Mouse (Mus musculus): Measurements from ENCODE around the gene Dnaic2. TPM values are rescaled to one million over a fixed set of nuclear protein-coding genes. Genes with fewer than 3 reads are reported as not detected.

Dnaic2 gene
- total and polyA plus RNA-seq, 3 experiments: not detected

- H3K27me3 ChIP-seq (ENCODE audit: insufficient read depth, low read length): no peaks in the 10 kb centered on the region; the same call in 1 of the 2 replicates
- no peaks in the 10 kb centered on the region for H3K36me3 ChIP-seq (replicated peaks)
- H3K4me1 ChIP-seq (ENCODE audit: insufficient read depth, low read depth, low read length): no peaks in the 10 kb centered on the region
- peaks cover 93% of the 10 kb centered on the region for H3K9me3 ChIP-seq (replicated peaks)
- ATAC-seq (ENCODE audit: extremely low read depth, insufficient number of reproducible peaks, low FRiP score, poor library complexity, severe bottlenecking): no peak
- TF ChIP-seq CTCF (IDR thresholded peaks at IDR 0.05; ENCODE audit: low read depth, low read length) (no peak), POLR2AphosphoS5 (IDR thresholded peaks at IDR 0.05; ENCODE audit: insufficient replicate concordance, low read depth, low read length) (no peak), GATA2 (IDR thresholded peaks at IDR 0.05; ENCODE audit: borderline replicate concordance, low read depth, low read length) (no peak), GATA1 (IDR thresholded peaks at IDR 0.05; ENCODE audit: borderline replicate concordance, low read length) (no peak), TAL1 (conservative IDR thresholded peaks at IDR 0.05; ENCODE audit: low read depth, low read length) (no peak)
- DNase-seq (ENCODE audit: low spot score): no peak
- H3K4me3 ChIP-seq (ENCODE audit: low read depth, low read length): peak overlapping the region; percentile 33; the same call in 1 of the 2 replicates
Observed at GRCm38 (mm10) chr11:114791891-114792411, 64.7 kb downstream of the Dnaic2 start.

GRCm38 (mm10) chr11:114792931-114793494, 65.8 kb downstream of the Dnaic2 start:
- TF ChIP-seq TAL1 (conservative IDR thresholded peaks at IDR 0.05; ENCODE audit: low read depth, low read length): no peak
- Histone ChIP-seq H3K4me3 (ENCODE audit: low read depth, low read length) (no peak overlapping the region), H3K4me1 (ENCODE audit: insufficient read depth, low read depth, low read length) (no peaks in the 10 kb centered on the region), H3K27me3 (ENCODE audit: insufficient read depth, low read length) (no peaks in the 10 kb centered on the region; the same call in 1 of the 2 replicates), H3K9me3 (replicated peaks) (peaks cover 92% of the 10 kb centered on the region), H3K36me3 (replicated peaks) (no peaks in the 10 kb centered on the region)
- DNase-seq (ENCODE audit: low spot score): no peak
- no peak for ATAC-seq (ENCODE audit: extremely low read depth, insufficient number of reproducible peaks, low FRiP score, poor library complexity, severe bottlenecking)

- peaks cover 92% of the 10 kb centered on the region for H3K9me3 ChIP-seq (replicated peaks)
- no peak for TF ChIP-seq CTCF (IDR thresholded peaks at IDR 0.05; ENCODE audit: low read depth, low read length)
- no peak for TF ChIP-seq GATA1 (IDR thresholded peaks at IDR 0.05; ENCODE audit: borderline replicate concordance, low read length)
- TF ChIP-seq POLR2AphosphoS5 (IDR thresholded peaks at IDR 0.05; ENCODE audit: insufficient replicate concordance, low read depth, low read length): no peak
- no peak for TF ChIP-seq GATA2 (IDR thresholded peaks at IDR 0.05; ENCODE audit: borderline replicate concordance, low read depth, low read length)
- no peak for TF ChIP-seq TAL1 (conservative IDR thresholded peaks at IDR 0.05; ENCODE audit: low read depth, low read length)
- ATAC-seq (ENCODE audit: extremely low read depth, insufficient number of reproducible peaks, low FRiP score, poor library complexity, severe bottlenecking) (no peak), DNase-seq (ENCODE audit: low spot score) (no peak)
- H3K36me3 ChIP-seq (replicated peaks): no peaks in the 10 kb centered on the region
- no peaks in the 10 kb centered on the region; the same call in 1 of the 2 replicates for H3K27me3 ChIP-seq (ENCODE audit: insufficient read depth, low read length)
- H3K4me3 ChIP-seq (ENCODE audit: low read depth, low read length): no peak overlapping the region; the same call in 1 of the 2 replicates
- H3K4me1 ChIP-seq (ENCODE audit: insufficient read depth, low read depth, low read length): no peaks in the 10 kb centered on the region
Observed at GRCm38 (mm10) chr11:114793868-114794545, 66.8 kb downstream of the Dnaic2 start.

- H3K27me3 ChIP-seq (ENCODE audit: insufficient read depth, low read length): no peaks in the 10 kb centered on the region; the same call in 1 of the 2 replicates
- H3K4me3 ChIP-seq (ENCODE audit: low read depth, low read length): no peak overlapping the region
- H3K9me3 ChIP-seq (replicated peaks): peaks cover 87% of the 10 kb centered on the region
- no peaks in the 10 kb centered on the region for H3K36me3 ChIP-seq (replicated peaks)
- DNase-seq (ENCODE audit: low spot score): no peak
- no peak for TF ChIP-seq GATA1 (IDR thresholded peaks at IDR 0.05; ENCODE audit: borderline replicate concordance, low read length)
- no peak for TF ChIP-seq GATA2 (IDR thresholded peaks at IDR 0.05; ENCODE audit: borderline replicate concordance, low read depth, low read length)
- no peak for TF ChIP-seq CTCF (IDR thresholded peaks at IDR 0.05; ENCODE audit: low read depth, low read length)
- no peak for TF ChIP-seq POLR2AphosphoS5 (IDR thresholded peaks at IDR 0.05; ENCODE audit: insufficient replicate concordance, low read depth, low read length)
- TF ChIP-seq TAL1 (conservative IDR thresholded peaks at IDR 0.05; ENCODE audit: low read depth, low read length): no peak
- no peak for ATAC-seq (ENCODE audit: extremely low read depth, insufficient number of reproducible peaks, low FRiP score, poor library complexity, severe bottlenecking)
- H3K4me1 ChIP-seq (ENCODE audit: insufficient read depth, low read depth, low read length): no peaks in the 10 kb centered on the region
Observed at GRCm38 (mm10) chr11:114794691-114795090, 67.5 kb downstream of the Dnaic2 start.

- no peak for DNase-seq (ENCODE audit: low spot score)
- TF ChIP-seq GATA2 (IDR thresholded peaks at IDR 0.05; ENCODE audit: borderline replicate concordance, low read depth, low read length) (no peak), TAL1 (conservative IDR thresholded peaks at IDR 0.05; ENCODE audit: low read depth, low read length) (no peak), POLR2AphosphoS5 (IDR thresholded peaks at IDR 0.05; ENCODE audit: insufficient replicate concordance, low read depth, low read length) (no peak), CTCF (IDR thresholded peaks at IDR 0.05; ENCODE audit: low read depth, low read length) (no peak), GATA1 (IDR thresholded peaks at IDR 0.05; ENCODE audit: borderline replicate concordance, low read length) (no peak)
- H3K4me1 ChIP-seq (ENCODE audit: insufficient read depth, low read depth, low read length): no peaks in the 10 kb centered on the region
- no peaks in the 10 kb centered on the region; the same call in 1 of the 2 replicates for H3K27me3 ChIP-seq (ENCODE audit: insufficient read depth, low read length)
- no peaks in the 10 kb centered on the region for H3K36me3 ChIP-seq (replicated peaks)
- ATAC-seq (ENCODE audit: extremely low read depth, insufficient number of reproducible peaks, low FRiP score, poor library complexity, severe bottlenecking): no peak
- no peak overlapping the region for H3K4me3 ChIP-seq (ENCODE audit: low read depth, low read length)
- peaks cover 86% of the 10 kb centered on the region for H3K9me3 ChIP-seq (replicated peaks)
Observed at GRCm38 (mm10) chr11:114795231-114795746, 68.1 kb downstream of the Dnaic2 start.

GRCm38 (mm10) chr11:114795848-114796322, 68.7 kb downstream of the Dnaic2 start, which contains the start of gene Btbd17:
Btbd17 (minus strand) TSS chr11:114795945.
- no peak for TF ChIP-seq GATA1 (IDR thresholded peaks at IDR 0.05; ENCODE audit: borderline replicate concordance, low read length)
- TF ChIP-seq GATA2 (IDR thresholded peaks at IDR 0.05; ENCODE audit: borderline replicate concordance, low read depth, low read length): no peak
- no peak for TF ChIP-seq POLR2AphosphoS5 (IDR thresholded peaks at IDR 0.05; ENCODE audit: insufficient replicate concordance, low read depth, low read length)
- no peak for TF ChIP-seq CTCF (IDR thresholded peaks at IDR 0.05; ENCODE audit: low read depth, low read length)
- no peak for TF ChIP-seq TAL1 (conservative IDR thresholded peaks at IDR 0.05; ENCODE audit: low read depth, low read length)
- no peak for ATAC-seq (ENCODE audit: extremely low read depth, insufficient number of reproducible peaks, low FRiP score, poor library complexity, severe bottlenecking)
- no peak for DNase-seq (ENCODE audit: low spot score)
- no peaks in the 10 kb centered on the region for H3K4me1 ChIP-seq (ENCODE audit: insufficient read depth, low read depth, low read length)
- H3K9me3 ChIP-seq (replicated peaks): peaks cover 84% of the 10 kb centered on the region
- no peak within 1 kb of the TSS for H3K4me3 ChIP-seq (ENCODE audit: low read depth, low read length)
- H3K27me3 ChIP-seq (ENCODE audit: insufficient read depth, low read length): no peaks in the 10 kb centered on the region; the same call in 1 of the 2 replicates
- no peaks in the 10 kb centered on the region for H3K36me3 ChIP-seq (replicated peaks)
